Mouse (Mus musculus) common myeloid progenitor, adult 5-6 weeks (primary cell): ENCODE measurements at regions not wholly inside any gene's neighbourhood (a gene's known extent, or its start where the extent isn't known, plus 50 kb on each side); places are given as distances from the start of the nearest gene placed in this dataset.

Experiments used
- ATAC-seq: replicated peaks from 2 replicates; pipeline ENCODE4 v1.8.0; 2016; ENCODE audit warnings: low read depth, mild to moderate bottlenecking, moderate TSS enrichment, inconsistent platforms; ENCODE audit not compliant: poor library complexity, severe bottlenecking

GRCm38 (mm10) chr4:125279165-125279564, 151.5 kb upstream of the Zc3h12a start:
- ATAC-seq = no peak

GRCm38 (mm10) chr4:125276861-125277260, 149.2 kb upstream of the Zc3h12a start:
- no peak for ATAC-seq

- no peak for ATAC-seq
These were observed 147.6 kb upstream of the Zc3h12a start for GRCm38 (mm10) chr4:125275259-125275658.

GRCm38 (mm10) chr4:125270951-125271350, 143.3 kb upstream of the Zc3h12a start:
- no peak for ATAC-seq

- peak; percentile 50 for ATAC-seq
These were observed 138.6 kb upstream of the Zc3h12a start for GRCm38 (mm10) chr4:125266212-125266611.

GRCm38 (mm10) chr4:125265575-125265974, 137.9 kb upstream of the Zc3h12a start:
- peak; percentile 62; the same call in 1 of the 2 replicates for ATAC-seq

GRCm38 (mm10) chr4:125265065-125265464, 137.4 kb upstream of the Zc3h12a start:
- ATAC-seq = no peak

- ATAC-seq = no peak
These were observed 133.9 kb upstream of the Zc3h12a start for GRCm38 (mm10) chr4:125261547-125261946.

- ATAC-seq = no peak
These were observed 131.7 kb upstream of the Zc3h12a start for GRCm38 (mm10) chr4:125259306-125259705.

- ATAC-seq = no peak
These were observed 130.3 kb upstream of the Zc3h12a start for GRCm38 (mm10) chr4:125257916-125258315.

- no peak for ATAC-seq
These were observed 125.5 kb upstream of the Zc3h12a start for GRCm38 (mm10) chr4:125253161-125253560.

- ATAC-seq = no peak
These were observed 124.6 kb upstream of the Zc3h12a start for GRCm38 (mm10) chr4:125252228-125252627.

- no peak for ATAC-seq
These were observed 121.4 kb upstream of the Zc3h12a start for GRCm38 (mm10) chr4:125249061-125249460.

GRCm38 (mm10) chr4:125246171-125246570, 118.5 kb upstream of the Zc3h12a start:
- no peak for ATAC-seq

GRCm38 (mm10) chr4:125242512-125242911, 114.9 kb upstream of the Zc3h12a start:
- peak; percentile 66; the same call in 1 of the 2 replicates for ATAC-seq

GRCm38 (mm10) chr4:125241577-125242262, 114.1 kb upstream of the Zc3h12a start:
- ATAC-seq = no peak

GRCm38 (mm10) chr4:125231711-125232260, 104.1 kb upstream of the Zc3h12a start:
- no peak for ATAC-seq

GRCm38 (mm10) chr4:125227194-125227593, 99.6 kb upstream of the Zc3h12a start:
- no peak for ATAC-seq

GRCm38 (mm10) chr4:125222922-125223321, 95.3 kb upstream of the Zc3h12a start:
- no peak for ATAC-seq

GRCm38 (mm10) chr4:125220314-125220713, 92.7 kb upstream of the Zc3h12a start:
- ATAC-seq = peak; percentile 95

GRCm38 (mm10) chr4:125219209-125219608, 91.6 kb upstream of the Zc3h12a start:
- ATAC-seq = no peak

- ATAC-seq = no peak
These were observed 86.7 kb upstream of the Zc3h12a start for GRCm38 (mm10) chr4:125214306-125214705.
